Mouse (Mus musculus): ENCODE measurements around the gene Arhgap4.

DNA sequence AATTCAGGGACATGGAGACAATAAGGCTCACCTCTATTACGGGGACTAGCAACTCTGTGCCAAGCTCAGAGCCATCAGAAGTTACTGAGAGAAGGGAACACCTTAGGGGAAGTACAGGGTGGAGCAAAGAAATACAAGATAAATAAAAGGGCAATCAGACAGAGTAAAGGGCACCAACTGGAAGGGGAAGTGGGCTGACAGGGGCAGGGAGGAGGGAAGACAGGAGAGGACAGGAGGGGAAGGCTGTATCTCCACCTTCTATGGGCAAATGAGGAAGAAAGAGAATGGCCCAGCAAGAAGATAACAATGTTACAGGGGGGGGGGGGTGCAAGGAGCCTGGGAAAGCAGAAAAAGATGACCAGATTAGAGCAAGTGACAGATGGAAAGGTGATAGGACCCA is 44.7 kb downstream of the Arhgap4 start:
- no peak for TF ChIP-seq CTCF (IDR thresholded peaks at IDR 0.05; ENCODE audit: borderline replicate concordance, control insufficient read depth, extremely low read depth, insufficient read depth, low read length, poor library complexity)
- no peak for TF ChIP-seq POLR2A (IDR thresholded peaks at IDR 0.05; ENCODE audit: control insufficient read depth, extremely low read depth, insufficient read depth, low read length, poor library complexity)

Measured in thymus, adult 2 months (tissue).